Mouse (Mus musculus) kidney, adult 8-10 months (tissue): ENCODE measurements at regions not wholly inside any gene's neighbourhood (a gene's known extent, or its start where the extent isn't known, plus 50 kb on each side); places are given as distances from the start of the nearest gene placed in this dataset.

Experiments
- DNase-seq, 2 experiments: peaks; one replicate each; pipeline ENCODE4 v3.0.0; 2022

GRCm38 (mm10) chr5:85285856-85286255 lies 779.5 kb downstream of the Cenpc1 start:
- DNase-seq, result no peak

GRCm38 (mm10) chr5:85248453-85248852 lies 816.9 kb downstream of the Cenpc1 start:
- DNase-seq, result no peak

GRCm38 (mm10) chr5:85240380-85240779 lies 823.2 kb upstream of the Epha5 start:
- no peak for DNase-seq

GRCm38 (mm10) chr5:85239509-85240031 lies 822.4 kb upstream of the Epha5 start:
- DNase-seq, result peak in 1 of 2 experiments; percentile 4
